Mouse (Mus musculus): Measurements from ENCODE around the gene Traf4. TPM values are rescaled to one million over a fixed set of nuclear protein-coding genes. Genes with fewer than 3 reads are reported as not detected.

Traf4 gene
- polyA plus RNA-seq, 1 experiment from 2014 or later, result 174 TPM

GRCm38 (mm10) chr11:78121176-78121575, 44.2 kb downstream of the Traf4 start:
- Histone ChIP-seq H3K4me2 (replicated peaks) (no peak overlapping the region), H3K27me3 (replicated peaks) (no peaks in the 10 kb centered on the region), H3K4me1 (peaks cover 23% of the 10 kb centered on the region), H3K9me3 (no peaks in the 10 kb centered on the region), H3K36me3 (no peaks in the 10 kb centered on the region), H3K27ac (no peak overlapping the region), H3K4me3 (no peak overlapping the region), H3K9ac (no peak overlapping the region)
- 55% methylated on average over 5 of the region's 5 CpGs for WGBS
- no peak for ATAC-seq (ENCODE audit: low FRiP score, low read depth)

GRCm38 (mm10) chr11:78119898-78120297, 45.5 kb downstream of the Traf4 start:
- Histone ChIP-seq H3K9ac (no peak overlapping the region), H3K4me2 (replicated peaks) (no peak overlapping the region), H3K27ac (no peak overlapping the region), H3K27me3 (replicated peaks) (no peaks in the 10 kb centered on the region), H3K4me1 (peaks cover 19% of the 10 kb centered on the region), H3K36me3 (no peaks in the 10 kb centered on the region), H3K4me3 (no peak overlapping the region), H3K9me3 (no peaks in the 10 kb centered on the region)
- no peak for ATAC-seq (ENCODE audit: low FRiP score, low read depth)
- WGBS, result 84% methylated on average over 8 of the region's 8 CpGs

GRCm38 (mm10) chr11:78118467-78118866, 46.9 kb downstream of the Traf4 start:
- ATAC-seq (ENCODE audit: low FRiP score, low read depth), result no peak
- Histone ChIP-seq H3K36me3 (no peaks in the 10 kb centered on the region), H3K4me2 (replicated peaks) (no peak overlapping the region), H3K9ac (no peak overlapping the region), H3K27ac (no peak overlapping the region), H3K9me3 (no peaks in the 10 kb centered on the region), H3K27me3 (replicated peaks) (no peaks in the 10 kb centered on the region), H3K4me3 (no peak overlapping the region), H3K4me1 (peaks cover 30% of the 10 kb centered on the region)

- Histone ChIP-seq H3K4me2 (replicated peaks) (peak overlapping the region; percentile 67), H3K27ac (peak overlapping the region; percentile 74), H3K4me1 (peaks cover 30% of the 10 kb centered on the region), H3K27me3 (replicated peaks) (no peaks in the 10 kb centered on the region), H3K36me3 (no peaks in the 10 kb centered on the region), H3K9ac (peak overlapping the region; percentile 70), H3K4me3 (peak overlapping the region; percentile 58), H3K9me3 (no peaks in the 10 kb centered on the region)
- no peak for ATAC-seq (ENCODE audit: low FRiP score, low read depth)
- WGBS, result 7% methylated on average over 5 of the region's 5 CpGs
Measured at GRCm38 (mm10) chr11:78116146-78116410, 49.3 kb downstream of the Traf4 start.

- ATAC-seq (ENCODE audit: low FRiP score, low read depth), result peak; percentile 99
- H3K36me3 ChIP-seq, result no peaks in the 10 kb centered on the region
- peak overlapping the region; percentile 80 for H3K27ac ChIP-seq
- H3K9me3 ChIP-seq, result no peaks in the 10 kb centered on the region
- under 1% methylated on average over 37 of the region's 37 CpGs for WGBS
- peaks cover 30% of the 10 kb centered on the region for H3K4me1 ChIP-seq
- H3K4me2 ChIP-seq (replicated peaks), result peak overlapping the region; percentile 67
- H3K9ac ChIP-seq, result peak overlapping the region; percentile 72
- no peaks in the 10 kb centered on the region for H3K27me3 ChIP-seq (replicated peaks)
- H3K4me3 ChIP-seq, result peak overlapping the region; percentile 58
Measured at GRCm38 (mm10) chr11:78115367-78116145, 49.8 kb downstream of the Traf4 start.

- H3K4me2 ChIP-seq (replicated peaks), result peak overlapping the region; percentile 67
- H3K9ac ChIP-seq, result peak overlapping the region; percentile 72
- no peak for ATAC-seq (ENCODE audit: low FRiP score, low read depth)
- WGBS, result 10% methylated on average over 19 of the region's 19 CpGs
- peak overlapping the region; percentile 80 for H3K27ac ChIP-seq
- no peaks in the 10 kb centered on the region for H3K36me3 ChIP-seq
- H3K4me1 ChIP-seq, result peaks cover 23% of the 10 kb centered on the region
- peak overlapping the region; percentile 58 for H3K4me3 ChIP-seq
- H3K9me3 ChIP-seq, result no peaks in the 10 kb centered on the region
- H3K27me3 ChIP-seq (replicated peaks), result no peaks in the 10 kb centered on the region
Measured at GRCm38 (mm10) chr11:78114676-78115366, 50.6 kb downstream of the Traf4 start.

- Histone ChIP-seq H3K4me1 (peaks cover 22% of the 10 kb centered on the region), H3K9ac (no peak overlapping the region), H3K36me3 (no peaks in the 10 kb centered on the region), H3K4me3 (no peak overlapping the region), H3K27ac (no peak overlapping the region), H3K27me3 (replicated peaks) (no peaks in the 10 kb centered on the region), H3K4me2 (replicated peaks) (no peak overlapping the region), H3K9me3 (no peaks in the 10 kb centered on the region)
- WGBS, result 71% methylated on average over 2 of the region's 2 CpGs
- ATAC-seq (ENCODE audit: low FRiP score, low read depth), result no peak
Measured at GRCm38 (mm10) chr11:78113616-78114015, 51.8 kb downstream of the Traf4 start.

Small RNAs within 50 kb of the gene (microRNA-seq; reads per million reads assigned to microRNA genes)
- gene Mir7653, result not detected

Other genes with a start within 250 kb of the Traf4 start
- gene Sez6, start 234.8 kb downstream of the Traf4 start, polyA plus RNA-seq (2016; fragmentation: Nextera tagmentation; extraction: Ambion mirVana), result 48.5 and 51.4 TPM in 2 replicates
- 29.5 and 29.7 TPM in 2 replicates for gene Phf12, start 182.8 kb downstream of the Traf4 start, polyA plus RNA-seq (2016; fragmentation: Nextera tagmentation; extraction: Ambion mirVana)
- 24.5 and 29.0 TPM in 2 replicates for gene Dhrs13, start 133.3 kb downstream of the Traf4 start, polyA plus RNA-seq (2016; fragmentation: Nextera tagmentation; extraction: Ambion mirVana)
- 74.8 and 81.0 TPM in 2 replicates for gene Flot2, start 127.7 kb downstream of the Traf4 start, polyA plus RNA-seq (2016; fragmentation: Nextera tagmentation; extraction: Ambion mirVana)
- gene Eral1, start 85.2 kb downstream of the Traf4 start, polyA plus RNA-seq (2016; fragmentation: Nextera tagmentation; extraction: Ambion mirVana), result 29.7 and 32.4 TPM in 2 replicates
- gene Fam222b, start 70.9 kb downstream of the Traf4 start, polyA plus RNA-seq (2016; fragmentation: Nextera tagmentation; extraction: Ambion mirVana), result 25.3 and 27.9 TPM in 2 replicates
- gene Nek8, start 11.1 kb upstream of the Traf4 start, polyA plus RNA-seq (2016; fragmentation: Nextera tagmentation; extraction: Ambion mirVana), result 10.2 and 11.1 TPM in 2 replicates
- 8.2 and 10.5 TPM in 2 replicates for gene Tlcd1, start 11.1 kb upstream of the Traf4 start, polyA plus RNA-seq (2016; fragmentation: Nextera tagmentation; extraction: Ambion mirVana)
- 895 and 982 TPM in 2 replicates for gene Rpl23a, start 18.0 kb upstream of the Traf4 start, polyA plus RNA-seq (2016; fragmentation: Nextera tagmentation; extraction: Ambion mirVana)
- 71.0 and 76.5 TPM in 2 replicates for gene Rab34, start 22.8 kb upstream of the Traf4 start, polyA plus RNA-seq (2016; fragmentation: Nextera tagmentation; extraction: Ambion mirVana)
- gene Proca1, start 27.8 kb upstream of the Traf4 start, polyA plus RNA-seq (2016; fragmentation: Nextera tagmentation; extraction: Ambion mirVana), result 2.5 and 2.9 TPM in 2 replicates
- 59.8 and 60.8 TPM in 2 replicates for gene Sdf2, start 80.2 kb upstream of the Traf4 start, polyA plus RNA-seq (2016; fragmentation: Nextera tagmentation; extraction: Ambion mirVana)
- gene Supt6, start 80.4 kb upstream of the Traf4 start, polyA plus RNA-seq (2016; fragmentation: Nextera tagmentation; extraction: Ambion mirVana), result 34.0 and 40.5 TPM in 2 replicates
- gene 2610507B11Rik, start 96.2 kb upstream of the Traf4 start, polyA plus RNA-seq (2016; fragmentation: Nextera tagmentation; extraction: Ambion mirVana), result 64.9 and 72.4 TPM in 2 replicates
- gene BC030499, start 125.3 kb upstream of the Traf4 start, polyA plus RNA-seq (2016; fragmentation: Nextera tagmentation; extraction: Ambion mirVana), result 0.20 and 0.52 TPM in 2 replicates
- gene Spag5, start 135.9 kb upstream of the Traf4 start, polyA plus RNA-seq (2016; fragmentation: Nextera tagmentation; extraction: Ambion mirVana), result 33.6 and 34.2 TPM in 2 replicates
- gene Aldoc, start 157.4 kb upstream of the Traf4 start, polyA plus RNA-seq (2016; fragmentation: Nextera tagmentation; extraction: Ambion mirVana), result 16.8 and 17.2 TPM in 2 replicates
- gene Pigs, start 162.8 kb upstream of the Traf4 start, polyA plus RNA-seq (2016; fragmentation: Nextera tagmentation; extraction: Ambion mirVana), result 66.4 and 73.6 TPM in 2 replicates
- gene Unc119, start 177.9 kb upstream of the Traf4 start, polyA plus RNA-seq (2016; fragmentation: Nextera tagmentation; extraction: Ambion mirVana), result 80.8 and 89.3 TPM in 2 replicates
- gene Foxn1, start 221.0 kb upstream of the Traf4 start, polyA plus RNA-seq (2016; fragmentation: Nextera tagmentation; extraction: Ambion mirVana), result not detected in 2 replicates

Measured in neural tube, embryonic 12.5 days (tissue).